Mouse (Mus musculus) heart, embryonic 12.5 days (tissue): ENCODE measurements around the gene Gga1. TPM values are rescaled to one million over a fixed set of nuclear protein-coding genes. Genes with fewer than 3 reads are reported as not detected.

Experiments used
- ATAC-seq: fragments of 200-750 bp; cut with Nextera tagmentation; 2 replicates; pipeline ENCODE4 v1.8.0; 2017; ENCODE audit warnings: moderate TSS enrichment, moderate library complexity; ENCODE audit not compliant: insufficient number of reproducible peaks, low FRiP score
- H3K27ac ChIP-seq: fragments of 300-500 bp; sonication (generic); 2 replicates; pipeline ENCODE4 v1.5.1; 2016; ENCODE audit warnings: mild to moderate bottlenecking, moderate library complexity; ENCODE audit not compliant: poor library complexity, severe bottlenecking
- H3K27me3 ChIP-seq: fragments of 300-500 bp; sonication (generic); replicated peaks from 2 replicates; pipeline ENCODE4 v1.6.1; 2016; ENCODE audit warnings: mild to moderate bottlenecking, moderate library complexity
- H3K36me3 ChIP-seq: fragments of 300-500 bp; sonication (generic); 2 replicates; pipeline ENCODE4 v1.6.1; 2016; ENCODE audit warnings: mild to moderate bottlenecking, moderate library complexity
- H3K4me1 ChIP-seq: fragments of 300-500 bp; sonication (generic); replicated peaks from 2 replicates; pipeline ENCODE4 v1.6.1; 2016; ENCODE audit warnings: mild to moderate bottlenecking
- H3K4me2 ChIP-seq: fragments of 300-500 bp; sonication (generic); 2 replicates; pipeline ENCODE4 v1.6.1; 2016; ENCODE audit warnings: mild to moderate bottlenecking, moderate library complexity
- H3K4me3 ChIP-seq: fragments of 300-500 bp; sonication (generic); 2 replicates; pipeline ENCODE4 v1.5.1; 2016; ENCODE audit warnings: mild to moderate bottlenecking
- H3K9ac ChIP-seq: fragments of 300-500 bp; sonication (generic); 2 replicates; pipeline ENCODE4 v1.6.1; 2016; ENCODE audit warnings: mild to moderate bottlenecking, moderate library complexity
- H3K9me3 ChIP-seq: fragments of 300-500 bp; sonication (generic); replicated peaks from 2 replicates; pipeline ENCODE4 v1.6.1; 2016; ENCODE audit warnings: mild to moderate bottlenecking, moderate library complexity
- WGBS: fragments of 180-500 bp; shearing (Covaris S2); methylation state at CpG from one replicate; pipeline ENCODE4 v1.1.7; 2016; 5-methylcytosine and 5-hydroxymethylcytosine counted together
- polyA plus RNA-seq: library from polyadenylated mRNA; unstranded; fragments of >200 nt; fragmentation: Nextera tagmentation; extraction: Ambion mirVana; gene quantifications from 2 replicates; pipeline ENCODE4 v1.2.1, GENCODE M21; 2016

The Gga1 gene
- polyA plus RNA-seq, 1 experiment from 2014 or later = 54.0 TPM

DNA sequence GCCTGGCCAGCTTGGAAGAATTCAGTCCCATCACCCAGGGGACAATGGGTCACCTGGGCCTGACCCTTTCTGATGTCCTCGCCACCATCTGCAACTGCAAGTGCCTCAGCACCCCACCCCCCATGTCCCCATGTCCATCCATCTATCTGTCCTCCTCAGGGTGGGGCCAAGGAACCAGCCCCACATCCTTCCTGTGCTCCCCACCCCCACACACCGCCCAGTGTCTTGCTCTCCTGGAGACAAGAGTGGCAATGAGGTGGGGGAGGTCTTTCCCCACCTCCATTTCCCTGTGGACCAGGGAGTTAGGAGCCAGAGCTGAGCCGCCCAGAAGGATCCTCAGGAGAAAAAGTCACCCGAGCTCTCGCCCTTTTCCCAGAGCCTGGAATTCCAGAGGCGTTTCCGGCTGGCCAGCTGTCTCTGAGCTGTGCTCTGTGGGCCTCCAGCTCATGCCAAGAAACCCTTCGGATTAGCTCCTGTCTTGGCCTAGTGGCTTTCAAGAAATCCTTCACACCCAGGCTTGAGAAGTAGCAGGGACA is 40.8 kb upstream of the Gga1 start:
- Histone ChIP-seq H3K4me2 (no peak overlapping the region), H3K27me3 (0 out of 2 replicates have a peak, but pooled peaks cover 5% of the 10 kb centered on the region), H3K9ac (no peak overlapping the region), H3K36me3 (no peaks in the 10 kb centered on the region), H3K9me3 (no peaks in the 10 kb centered on the region), H3K27ac (peak overlapping the region; percentile 88), H3K4me1 (peaks cover 73% of the 10 kb centered on the region), H3K4me3 (no peak overlapping the region)
- peak; percentile 12; the same call in 1 of the 2 replicates for ATAC-seq
- 32% methylated on average over 8 of the region's 8 CpGs for WGBS

DNA sequence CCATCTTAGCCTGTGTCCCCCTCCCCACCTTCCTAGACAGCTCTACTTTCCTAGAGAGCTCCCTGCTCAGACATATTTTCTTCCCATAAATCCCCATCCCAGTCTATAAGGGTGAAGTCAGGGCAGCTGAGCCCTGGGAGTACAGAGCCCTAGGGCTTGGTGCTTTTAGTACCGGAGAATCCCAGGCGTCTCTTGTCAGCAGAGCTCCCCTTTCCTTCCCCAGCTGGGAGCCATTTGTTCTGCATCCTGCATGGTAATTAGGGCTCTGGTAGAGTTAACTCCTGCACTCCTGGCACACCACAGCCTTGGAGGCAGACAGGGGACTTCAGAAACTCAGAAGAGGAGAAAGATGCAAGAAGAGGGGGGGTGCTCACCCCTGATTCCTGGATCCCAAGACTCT is 37.2 kb upstream of the Gga1 start:
- H3K9me3 ChIP-seq = no peaks in the 10 kb centered on the region
- 8% methylated on average over 2 of the region's 2 CpGs for WGBS
- ATAC-seq = no peak
- H3K4me2 ChIP-seq = no peak overlapping the region
- 0 out of 2 replicates have a peak, but pooled peaks cover 7% of the 10 kb centered on the region for H3K27me3 ChIP-seq
- H3K4me3 ChIP-seq = no peak overlapping the region
- peak overlapping the region; percentile 13; the same call in 1 of the 2 replicates for H3K27ac ChIP-seq
- H3K4me1 ChIP-seq = peaks cover 62% of the 10 kb centered on the region
- H3K36me3 ChIP-seq = no peaks in the 10 kb centered on the region
- H3K9ac ChIP-seq = no peak overlapping the region

DNA sequence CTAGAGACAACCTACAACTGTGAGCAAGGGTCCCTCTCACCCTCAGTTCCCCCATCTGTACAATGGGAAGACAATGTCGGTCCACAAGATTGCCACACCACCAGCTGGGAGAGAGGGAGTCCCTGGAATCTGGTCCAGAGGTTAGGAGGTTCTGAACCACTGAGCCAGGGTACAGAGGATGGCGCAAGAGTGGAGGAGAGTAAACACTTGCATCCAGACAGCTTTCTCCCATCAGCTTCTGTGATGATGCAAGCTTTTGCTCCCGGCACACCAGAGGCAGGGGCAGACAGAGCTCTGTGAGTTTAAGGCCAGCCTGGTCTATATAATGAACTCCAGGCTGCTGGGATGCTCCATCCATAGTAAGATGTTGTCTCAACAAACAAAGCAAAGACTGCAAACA is 36.7 kb upstream of the Gga1 start:
- Histone ChIP-seq H3K27me3 (0 out of 2 replicates have a peak, but pooled peaks cover 7% of the 10 kb centered on the region), H3K9me3 (no peaks in the 10 kb centered on the region), H3K27ac (peak overlapping the region; percentile 13), H3K4me1 (peaks cover 61% of the 10 kb centered on the region), H3K4me3 (no peak overlapping the region), H3K9ac (0 out of 2 replicates have a peak overlapping the region, but pooled peaks have one; percentile 22), H3K4me2 (no peak overlapping the region), H3K36me3 (no peaks in the 10 kb centered on the region)
- WGBS = 54% methylated on average over 3 of the region's 3 CpGs
- no peak for ATAC-seq

DNA sequence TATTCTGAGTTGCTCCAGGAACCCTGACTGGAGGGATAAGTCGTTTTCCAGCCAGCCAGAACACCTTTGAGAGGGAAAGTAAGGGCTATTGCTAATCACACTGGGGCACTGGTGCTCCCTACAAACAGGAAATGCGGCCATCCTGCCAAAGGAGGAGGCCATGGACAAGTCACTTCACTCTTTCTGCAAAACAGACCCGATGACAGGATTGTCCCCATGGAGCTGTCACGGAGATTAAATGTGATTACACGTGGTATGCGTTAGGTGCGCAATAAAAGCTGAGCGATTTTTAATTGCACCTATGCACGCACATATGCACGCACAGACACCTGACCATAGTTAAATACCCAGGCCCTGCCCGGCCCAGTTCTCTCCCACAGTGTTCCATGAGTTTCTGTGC is 36.2 kb upstream of the Gga1 start:
- Histone ChIP-seq H3K4me2 (no peak overlapping the region), H3K27me3 (0 out of 2 replicates have a peak, but pooled peaks cover 7% of the 10 kb centered on the region), H3K9me3 (no peaks in the 10 kb centered on the region), H3K4me3 (no peak overlapping the region), H3K4me1 (peaks cover 61% of the 10 kb centered on the region), H3K36me3 (no peaks in the 10 kb centered on the region), H3K27ac (0 out of 2 replicates have a peak overlapping the region, but pooled peaks have one; percentile 13), H3K9ac (0 out of 2 replicates have a peak overlapping the region, but pooled peaks have one; percentile 22)
- WGBS = 59% methylated on average over 11 of the region's 11 CpGs
- no peak for ATAC-seq

DNA sequence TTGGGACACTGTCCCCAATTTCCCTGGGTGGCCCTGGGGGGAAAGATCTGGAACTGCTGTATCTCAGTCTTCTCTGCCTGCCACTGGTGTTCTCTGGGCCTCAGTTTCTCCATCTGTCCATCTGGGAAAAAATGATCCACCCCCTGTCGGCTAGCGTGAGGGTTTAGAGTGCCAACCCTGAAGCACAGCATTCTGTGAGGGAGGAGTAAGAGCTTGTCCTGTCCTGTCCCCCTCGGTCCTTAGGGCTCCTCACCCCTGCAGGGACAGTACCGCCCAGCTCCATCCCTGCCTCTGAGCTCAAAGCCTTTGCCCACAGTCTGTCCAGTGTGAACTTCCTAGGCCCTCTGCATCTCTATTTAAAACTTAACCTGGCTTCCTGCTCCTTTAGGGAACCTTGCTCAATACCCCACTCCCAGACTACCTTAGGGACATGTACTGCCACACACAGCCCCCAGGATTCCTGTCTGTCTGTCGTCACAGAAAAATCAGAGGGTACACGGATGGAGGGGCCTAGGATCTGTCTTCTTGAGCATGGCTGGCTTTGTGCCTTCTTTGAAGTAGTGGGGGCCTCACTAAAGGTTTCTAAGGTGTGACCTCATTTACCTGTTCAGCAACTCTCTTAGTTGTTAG is 35.7 kb upstream of the Gga1 start:
- Histone ChIP-seq H3K4me1 (peaks cover 61% of the 10 kb centered on the region), H3K9ac (no peak overlapping the region), H3K36me3 (no peaks in the 10 kb centered on the region), H3K4me3 (no peak overlapping the region), H3K4me2 (no peak overlapping the region), H3K27me3 (0 out of 2 replicates have a peak, but pooled peaks cover 7% of the 10 kb centered on the region), H3K9me3 (no peaks in the 10 kb centered on the region), H3K27ac (0 out of 2 replicates have a peak overlapping the region, but pooled peaks have one; percentile 13)
- WGBS = 65% methylated on average over 6 of the region's 6 CpGs
- no peak for ATAC-seq

DNA sequence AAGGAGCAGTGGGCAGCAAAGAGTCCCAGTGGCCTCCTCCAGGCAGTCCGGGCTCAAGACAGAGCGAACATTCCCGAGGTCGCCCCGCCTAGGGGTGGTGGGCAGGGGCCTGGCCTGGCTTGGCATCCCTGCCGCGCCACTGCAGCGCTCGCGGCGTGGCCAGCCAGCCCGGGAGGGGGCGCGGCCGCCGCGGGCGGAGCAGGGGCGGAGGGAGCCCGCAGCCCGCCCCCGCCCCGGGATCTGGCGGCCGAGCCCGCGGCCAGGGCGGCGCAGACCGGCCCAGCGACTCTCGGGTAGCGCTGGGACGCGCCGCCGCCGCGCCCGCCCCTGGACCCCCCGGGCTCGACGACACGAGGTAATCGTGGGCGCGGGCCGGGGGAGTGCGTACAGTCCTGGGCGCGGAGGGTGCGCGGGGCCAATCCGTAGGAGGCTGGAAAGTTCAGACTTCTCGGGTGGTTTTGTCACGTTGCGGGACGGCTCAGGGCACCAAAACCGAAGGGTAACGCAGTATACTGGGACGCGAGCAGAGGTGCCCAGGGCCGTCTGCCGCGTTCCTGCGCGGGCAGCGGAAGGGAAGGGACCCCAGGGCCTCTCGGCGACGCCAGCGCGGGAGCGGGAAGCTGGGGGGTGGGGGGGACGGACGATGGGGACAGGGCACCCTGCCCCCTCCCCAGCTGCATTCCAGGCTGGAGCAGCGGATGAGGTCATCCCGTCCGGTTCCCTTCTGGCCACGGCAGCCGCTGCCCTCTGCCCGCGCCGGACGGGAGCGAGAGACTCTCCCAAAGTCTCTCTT is 34.4 kb upstream of the Gga1 start, which contains the start of gene Cdc42ep1:
Gene Cdc42ep1, plus strand, starts transcription at position 254 of the 793 bp plus-strand sequence.
- peaks cover 67% of the 10 kb centered on the region for H3K4me1 ChIP-seq
- ATAC-seq = peak; percentile 85

DNA sequence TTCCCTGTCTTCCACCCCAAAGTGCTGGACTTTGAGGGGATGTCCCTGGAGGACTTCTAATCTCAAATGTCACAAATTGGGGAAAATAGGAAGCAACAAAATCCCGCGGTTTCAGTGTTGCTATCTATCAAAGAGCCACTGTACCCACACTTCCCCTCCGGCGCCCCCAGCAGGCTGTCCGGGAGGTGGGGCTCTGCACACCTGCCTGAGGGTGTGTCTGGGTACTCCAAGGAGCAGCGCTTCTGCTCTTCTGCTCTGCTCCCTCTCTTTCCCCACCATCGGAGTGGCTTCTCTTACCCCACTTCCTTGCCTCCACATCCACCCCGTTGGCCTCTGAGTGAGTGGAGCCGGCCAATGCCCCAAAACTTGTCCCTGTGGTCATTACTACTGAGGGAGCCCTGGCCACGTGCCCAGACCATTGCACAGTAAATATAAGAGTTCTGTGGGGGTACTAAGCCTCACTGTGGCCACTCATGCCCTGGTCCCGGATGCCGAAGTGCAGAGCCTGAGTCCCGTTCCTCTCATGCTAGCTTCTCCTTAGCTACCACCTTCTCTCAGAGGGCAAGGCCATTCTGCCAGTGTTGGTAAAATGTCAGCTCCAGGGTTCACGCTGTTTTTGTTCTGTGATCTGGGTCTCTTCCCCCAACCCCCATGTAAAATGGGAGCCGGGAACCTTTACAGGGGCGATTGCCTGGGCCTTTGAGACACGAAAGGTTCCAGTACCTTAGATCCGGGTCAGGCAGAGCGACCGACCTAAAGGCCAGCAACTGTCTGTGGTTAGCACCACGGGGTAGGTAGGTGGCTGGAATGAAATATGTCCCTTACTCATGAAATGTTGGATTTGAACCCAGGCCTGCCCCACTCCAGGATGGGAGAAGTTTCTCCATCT is 33.2 kb upstream of the Gga1 start:
- WGBS = 31% methylated on average over 21 of the region's 21 CpGs
- ATAC-seq = no peak
- Histone ChIP-seq H3K4me2 (peak overlapping the region; percentile 79), H3K27me3 (0 out of 2 replicates have a peak, but pooled peaks cover 7% of the 10 kb centered on the region), H3K27ac (peak overlapping the region; percentile 93), H3K4me3 (peak overlapping the region; percentile 68), H3K9me3 (no peaks in the 10 kb centered on the region), H3K4me1 (peaks cover 71% of the 10 kb centered on the region), H3K36me3 (peaks cover 18% of the 10 kb centered on the region), H3K9ac (peak overlapping the region; percentile 87)

More for the DNA sequence above, 34.4 kb upstream of the Gga1 start, which contains the start of gene Cdc42ep1:
- Histone ChIP-seq H3K9ac (peak within 1 kb of the TSS; percentile 87), H3K27me3 (0 out of 2 replicates have a peak, but pooled peaks cover 7% of the 10 kb centered on the region), H3K27ac (peak within 1 kb of the TSS; percentile 93), H3K4me2 (peak within 1 kb of the TSS; percentile 79), H3K36me3 (peaks cover 8% of the 10 kb centered on the region), H3K4me3 (peak within 1 kb of the TSS; percentile 68), H3K9me3 (no peaks in the 10 kb centered on the region)
- under 1% methylated on average over 82 of the region's 86 CpGs for WGBS

DNA sequence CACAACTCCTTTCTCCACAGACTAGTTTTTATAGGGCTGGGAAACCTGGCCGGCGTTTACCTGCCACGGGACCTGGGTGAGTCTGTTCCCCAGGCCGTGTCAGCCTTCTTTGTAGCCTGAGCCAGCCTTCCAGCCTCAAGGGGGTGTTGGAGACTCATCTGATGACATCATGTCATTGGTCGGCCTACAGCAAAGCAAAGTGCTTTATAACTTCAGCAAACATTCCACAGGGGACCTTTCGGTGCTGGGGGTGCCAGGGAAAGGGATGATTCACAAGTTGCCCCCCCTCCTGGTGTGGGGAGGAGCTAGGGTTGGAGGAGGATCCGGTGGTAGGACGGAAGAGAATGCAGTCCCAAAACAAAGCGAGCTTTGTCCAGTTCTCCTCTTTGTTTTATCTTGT is 32.2 kb upstream of the Gga1 start:
- Histone ChIP-seq H3K27ac (peak overlapping the region; percentile 93), H3K9ac (peak overlapping the region; percentile 87), H3K4me2 (peak overlapping the region; percentile 79), H3K36me3 (peaks cover 28% of the 10 kb centered on the region), H3K4me3 (peak overlapping the region; percentile 68), H3K9me3 (no peaks in the 10 kb centered on the region), H3K27me3 (0 out of 2 replicates have a peak, but pooled peaks cover 7% of the 10 kb centered on the region), H3K4me1 (peaks cover 73% of the 10 kb centered on the region)
- WGBS = 18% methylated on average over 9 of the region's 9 CpGs
- no peak for ATAC-seq

DNA sequence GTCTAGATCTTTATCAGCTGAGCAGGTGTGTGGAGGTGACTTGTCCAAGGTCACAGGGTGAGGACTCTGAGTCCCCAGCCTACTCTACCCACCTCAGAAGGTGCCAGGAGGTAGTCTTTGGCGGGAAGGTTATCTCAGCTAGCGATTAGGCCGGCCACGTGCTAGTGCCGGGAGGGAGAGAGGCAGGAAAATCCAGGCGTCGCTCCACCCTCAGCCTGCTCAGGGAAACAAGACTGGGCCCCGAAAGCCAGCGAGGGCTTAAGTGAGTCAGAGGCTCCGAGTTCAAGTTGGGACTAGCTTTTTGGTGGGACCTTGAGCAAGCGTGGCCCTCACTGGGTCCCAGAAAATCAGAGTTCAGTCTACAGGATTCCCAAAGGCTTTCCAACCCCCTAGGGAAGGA is 31.7 kb upstream of the Gga1 start:
- Histone ChIP-seq H3K9ac (peak overlapping the region; percentile 37), H3K4me2 (peak overlapping the region; percentile 79), H3K27ac (peak overlapping the region; percentile 93), H3K36me3 (peaks cover 30% of the 10 kb centered on the region), H3K4me1 (peaks cover 70% of the 10 kb centered on the region), H3K27me3 (0 out of 2 replicates have a peak, but pooled peaks cover 7% of the 10 kb centered on the region), H3K9me3 (no peaks in the 10 kb centered on the region), H3K4me3 (peak overlapping the region; percentile 15)
- WGBS = 24% methylated on average over 11 of the region's 11 CpGs
- ATAC-seq = no peak

DNA sequence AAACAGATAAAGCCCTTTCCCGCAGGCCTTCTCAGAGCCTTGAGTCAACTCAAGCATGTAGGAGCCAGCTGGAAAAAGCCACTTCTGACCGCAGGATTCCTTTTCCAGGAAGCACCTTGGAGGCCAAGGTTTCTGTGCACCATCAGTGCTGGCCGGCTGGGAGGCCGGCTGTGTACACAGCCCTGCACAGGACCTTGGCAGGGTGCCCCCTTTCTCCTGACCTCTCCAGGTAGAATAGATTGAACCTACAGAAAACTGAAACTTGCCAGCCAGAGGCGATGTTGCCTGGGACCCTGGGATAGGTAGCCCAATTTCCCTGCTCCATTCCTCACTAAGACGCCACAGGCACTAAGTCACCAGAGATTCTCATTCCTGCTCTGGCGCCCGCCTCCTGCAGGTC is 31.1 kb upstream of the Gga1 start:
- Histone ChIP-seq H3K4me2 (peak overlapping the region; percentile 79), H3K27ac (peak overlapping the region; percentile 93; the same call in 1 of the 2 replicates), H3K9me3 (no peaks in the 10 kb centered on the region), H3K4me1 (peaks cover 70% of the 10 kb centered on the region), H3K9ac (peak overlapping the region; percentile 37; the same call in 1 of the 2 replicates), H3K36me3 (peaks cover 30% of the 10 kb centered on the region), H3K27me3 (0 out of 2 replicates have a peak, but pooled peaks cover 5% of the 10 kb centered on the region), H3K4me3 (peak overlapping the region; percentile 15)
- ATAC-seq = no peak
- 70% methylated on average over 8 of the region's 8 CpGs for WGBS
